ENCODE assay signal across 22 mouse cellular contexts in genomic region chrX:61727516-61728310, GRCm38 (mm10). TPM values are rescaled to one million over a fixed set of nuclear protein-coding genes. Genes with fewer than 3 reads are reported as not detected.
DNase-seq lines count a peak whose midpoint lies in the region; ATAC-seq and TF ChIP-seq lines count a peak whose summit lies in the region.
"Had no signal": no experiment of that assay in that cellular context is flagged by ENCODE, and none has a peak within 500 bp of the region (broad histone marks: within the 10 kb centered on the region; RNA-seq: fewer than 3 reads in every experiment).

No protein-coding gene starts in this region.

- no peak overlapping the region for H3K4me2 ChIP-seq in kidney, embryonic 16.5 days (replicated peaks; ENCODE audit: low read depth, low read length)
- H3K4me2 ChIP-seq: embryonic facial prominence, embryonic 12.5 days; forebrain, embryonic 13.5 days; forebrain, embryonic 15.5 days had no signal

- 0 out of 2 replicates have a peak, but pooled peaks cover 2% of the 10 kb centered on the region for H3K9me3 ChIP-seq in kidney, embryonic 16.5 days (ENCODE audit: low read length)
- H3K9me3 ChIP-seq: embryonic facial prominence, embryonic 10.5 days; embryonic facial prominence, embryonic 12.5 days; forebrain, embryonic 13.5 days; forebrain, embryonic 15.5 days had no signal

- H3K4me3 ChIP-seq in kidney, embryonic 16.5 days (ENCODE audit: low read length) = no peak overlapping the region
- H3K4me3 ChIP-seq in lung, adult 2 months (replicated peaks; ENCODE audit: extremely low read depth, low read depth, low read length) = no peak overlapping the region
- H3K4me3 ChIP-seq: embryonic facial prominence, embryonic 10.5 days; embryonic facial prominence, embryonic 12.5 days; forebrain, embryonic 13.5 days; forebrain, embryonic 15.5 days had no signal

- H3K27ac ChIP-seq in kidney, embryonic 16.5 days (ENCODE audit: low read length) = no peak overlapping the region
- H3K27ac ChIP-seq: embryonic facial prominence, embryonic 10.5 days; embryonic facial prominence, embryonic 12.5 days; forebrain, embryonic 13.5 days; forebrain, embryonic 15.5 days had no signal

- H3K4me1 ChIP-seq in kidney, embryonic 16.5 days (ENCODE audit: insufficient read depth, low read length) = no peaks in the 10 kb centered on the region
- no peaks in the 10 kb centered on the region for H3K4me1 ChIP-seq in lung, adult 2 months (ENCODE audit: control insufficient read depth, insufficient read depth, low read length)
- H3K4me1 ChIP-seq: embryonic facial prominence, embryonic 10.5 days; embryonic facial prominence, embryonic 12.5 days; forebrain, embryonic 13.5 days; forebrain, embryonic 15.5 days had no signal

- ATAC-seq in kidney, embryonic 16.5 days (ENCODE audit: low FRiP score, low TSS enrichment) = no peak
- ATAC-seq: activated CD4-positive, CD25-positive, alpha-beta regulatory T cell, adult 4 months; forebrain, embryonic 13.5 days; forebrain, embryonic 15.5 days; forebrain, postnatal 0 days; Patski had no signal

- H3K36me3 ChIP-seq in kidney, embryonic 16.5 days (ENCODE audit: insufficient read depth, low read length) = no peaks in the 10 kb centered on the region
- H3K36me3 ChIP-seq: embryonic facial prominence, embryonic 10.5 days; embryonic facial prominence, embryonic 12.5 days; forebrain, embryonic 15.5 days; G1E had no signal

- no peak overlapping the region for H3K9ac ChIP-seq in kidney, embryonic 16.5 days (replicated peaks; ENCODE audit: low read length)
- H3K9ac ChIP-seq: embryonic facial prominence, embryonic 12.5 days; forebrain, embryonic 13.5 days; forebrain, embryonic 15.5 days; forebrain, postnatal 0 days had no signal

- DNase-seq in ES-CJ7 (ENCODE audit: low read depth, low spot score) = peak; percentile 92
- DNase-seq in R1 (ENCODE audit: low read depth, low spot score) = peak; percentile 95
- DNase-seq in gastrocnemius, postnatal 25 days = no peak
- DNase-seq in lung, adult 2 months = no peak
- DNase-seq: adrenal gland, adult 8-10 months; adrenal gland, postnatal 14 days; adrenal gland, postnatal 36 days; cerebellum, adult 11-12 months; cerebellum, adult 2 months; cerebellum, adult 9-10 months; cerebellum, postnatal 10 days; cerebellum, postnatal 25 days; forebrain, postnatal 0 days had no signal

- TF ChIP-seq POLR2A in lung, adult 2 months (IDR thresholded peaks at IDR 0.05; ENCODE audit: borderline replicate concordance, extremely low read depth, low read depth, low read length) = no peak

- no peak for TF ChIP-seq CTCF in lung, adult 2 months (IDR thresholded peaks at IDR 0.05; ENCODE audit: insufficient read depth, low read length)

- WGBS in kidney, embryonic 16.5 days = 55% methylated on average over 2 of the region's 2 CpGs
- WGBS in lung, adult 2 months = 60% methylated on average over 2 of the region's 2 CpGs

- no peaks in the 10 kb centered on the region for H3K27me3 ChIP-seq in kidney, embryonic 16.5 days (ENCODE audit: insufficient read depth, low read length)
- H3K27me3 ChIP-seq: embryonic facial prominence, embryonic 12.5 days; forebrain, embryonic 13.5 days; forebrain, embryonic 15.5 days; Patski had no signal

RNA-seq across cellular contexts. Expression of gene Ldoc1, which starts 18.4 kb away (rescaled TPM):
- total RNA-seq in gastrocnemius, postnatal 25 days (2021) = not detected
- polyA plus RNA-seq in kidney, embryonic 16.5 days (2015; fragmentation: Nextera tagmentation; extraction: Ambion mirVana) = 1.4 and 1.6 TPM in 2 replicates
- not detected in 2 replicates for polyA plus RNA-seq in lung, adult 2 months (2012; rRNA removed)
- total RNA-seq: G1E had no signal
- polyA plus RNA-seq: activated CD4-positive, CD25-positive, alpha-beta regulatory T cell, adult 4 months; C2C12; G1E; Patski had no signal

Comparison
In these comparisons a context has a peak if more than half of its experiments do, and no peak if none do; other contexts are left out.
1. DNase-seq: peak in ES-CJ7 (single experiment) and R1 (single experiment); none in gastrocnemius, postnatal 25 days (single experiment) and lung, adult 2 months (single experiment).